Mouse (Mus musculus): ENCODE measurements around the gene Bclaf3.

Bclaf3 gene

DNA sequence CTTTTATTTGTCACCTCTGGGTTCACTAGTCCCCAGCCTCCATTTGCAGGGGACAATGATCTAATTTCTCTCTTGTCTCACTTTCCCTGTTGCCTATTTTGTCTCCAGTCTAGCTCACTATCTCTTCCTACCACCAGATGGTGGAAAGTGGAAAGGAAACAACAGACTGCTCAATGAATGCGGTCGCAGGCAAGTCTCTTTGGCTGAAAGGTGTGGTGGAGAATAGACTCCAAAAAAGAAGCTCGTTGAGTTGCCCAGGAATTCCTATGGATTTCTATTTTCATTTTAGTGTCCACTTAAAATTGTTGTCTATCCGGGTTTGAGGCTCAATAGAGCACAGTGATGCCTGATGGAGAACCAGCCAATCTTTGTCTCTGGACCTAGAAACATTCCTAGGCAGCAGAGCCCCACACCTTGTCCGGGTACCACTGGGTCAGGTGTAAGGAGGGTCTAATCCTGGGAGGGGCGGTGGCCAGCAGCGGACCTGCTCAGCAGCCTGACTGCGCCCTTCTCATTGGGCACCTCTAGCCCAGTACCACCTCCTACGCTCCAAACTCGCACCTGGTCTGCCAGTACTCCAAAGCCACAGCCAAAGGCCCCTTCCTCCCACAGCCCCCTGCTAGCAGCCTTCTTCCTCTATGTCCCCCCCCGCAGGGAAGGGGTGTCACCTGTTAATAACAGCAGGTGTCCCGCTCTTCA, 99.9 kb downstream of the Bclaf3 start:
- intact Hi-C loops (cut with DNase I): loop anchor here (2.0 to 10.0 kb wide), 3 partner anchors 126 to 336 kb away; no protein-coding TSS in a partner anchor

DNA sequence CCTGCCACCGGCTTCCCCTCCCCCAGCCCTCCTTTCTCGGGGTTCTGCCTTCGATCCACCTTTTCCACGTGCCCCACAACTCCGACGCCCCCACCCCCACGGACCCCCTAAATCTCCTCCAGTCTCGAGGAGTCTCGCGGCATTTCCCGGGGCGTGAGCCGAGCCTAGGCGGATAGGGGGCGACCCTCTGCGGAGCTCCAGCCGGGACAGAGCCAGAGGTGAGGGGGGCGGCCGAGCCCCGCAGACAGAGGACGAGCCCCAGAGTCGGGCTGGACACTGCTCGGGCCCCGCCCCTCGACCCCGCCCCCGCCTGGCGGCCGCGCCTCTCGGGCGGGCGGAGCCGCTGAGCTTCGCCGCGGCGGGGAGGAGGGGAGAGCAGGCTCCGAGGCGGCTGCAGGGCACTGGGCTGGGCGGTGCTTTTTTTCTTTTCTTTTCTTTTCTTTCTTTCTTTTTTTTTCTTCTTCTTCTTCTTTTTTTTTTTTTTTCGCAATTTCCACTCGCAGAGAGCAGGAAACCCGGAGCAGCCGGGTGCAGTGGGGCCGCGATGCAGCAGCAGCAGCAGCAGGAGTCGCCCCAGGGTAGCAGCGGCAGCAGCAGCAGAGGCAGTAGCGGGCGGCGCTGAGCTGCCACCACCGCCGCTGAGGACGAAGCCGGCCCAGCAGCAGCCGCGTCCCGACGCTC, 100.6 kb downstream of the Bclaf3 start, which contains the start of gene Sh3kbp1:
Gene Sh3kbp1 (plus strand): TSS at position 366 of the 681 bp plus-strand sequence.
- intact Hi-C loops (cut with DNase I): loop anchor here (2.0 to 10.0 kb wide), 3 partner anchors 125 to 336 kb away; no protein-coding TSS in a partner anchor

- intact Hi-C loops (cut with DNase I): loop anchor here (2.0 to 10.0 kb wide), 3 partner anchors 124 to 335 kb away; no protein-coding TSS in a partner anchor
These were observed 101.4 kb downstream of the Bclaf3 start for GRCm38 (mm10) chrX:159627588-159628566.

- intact Hi-C loops (cut with DNase I): loop anchor here (5.0 to 10.0 kb wide), 2 partner anchors 124 to 286 kb away; no protein-coding TSS in a partner anchor
These were observed 102.1 kb downstream of the Bclaf3 start for GRCm38 (mm10) chrX:159628629-159629028.

GRCm38 (mm10) chrX:159629203-159629602, 102.7 kb downstream of the Bclaf3 start:
- intact Hi-C loops (cut with DNase I): loop anchor here (5.0 to 10.0 kb wide), 2 partner anchors 123 to 286 kb away; no protein-coding TSS in a partner anchor

DNA sequence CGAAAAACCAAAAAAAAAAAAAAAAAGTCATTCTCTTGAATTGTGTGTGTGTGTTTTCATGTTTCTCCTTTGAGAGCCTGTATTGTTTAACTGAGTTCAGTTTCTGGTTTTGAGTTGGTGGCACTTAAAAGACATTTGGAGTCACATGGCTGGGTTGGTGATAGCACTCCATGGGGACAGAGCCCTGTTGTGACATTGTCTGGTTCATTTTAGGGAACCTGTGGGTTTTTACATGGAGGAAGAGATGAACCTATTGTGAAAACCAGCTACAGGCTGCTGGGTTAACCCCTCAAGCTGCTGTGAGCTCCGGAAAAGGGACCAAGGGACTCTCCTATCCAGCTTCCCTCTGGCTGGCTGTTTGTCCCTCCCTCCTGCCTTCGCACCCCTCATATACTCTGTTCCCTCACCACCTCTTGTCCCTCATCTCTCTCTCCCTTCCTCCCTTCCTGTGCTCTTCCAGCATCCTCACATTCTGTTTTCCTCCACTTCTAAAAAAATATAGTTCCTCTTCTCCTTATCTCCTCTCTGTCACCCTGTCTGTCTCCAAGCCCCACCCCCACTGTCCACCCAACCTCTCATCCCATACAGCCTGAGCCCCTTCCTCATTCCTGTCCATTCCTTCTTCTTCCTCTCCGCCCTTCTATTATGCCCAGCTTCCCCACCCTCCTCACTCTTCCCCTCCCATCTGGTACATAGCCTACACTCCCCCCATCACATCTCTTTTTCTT, 112.2 kb downstream of the Bclaf3 start:
- intact Hi-C loops (cut with DNase I): no loop called here

DNA sequence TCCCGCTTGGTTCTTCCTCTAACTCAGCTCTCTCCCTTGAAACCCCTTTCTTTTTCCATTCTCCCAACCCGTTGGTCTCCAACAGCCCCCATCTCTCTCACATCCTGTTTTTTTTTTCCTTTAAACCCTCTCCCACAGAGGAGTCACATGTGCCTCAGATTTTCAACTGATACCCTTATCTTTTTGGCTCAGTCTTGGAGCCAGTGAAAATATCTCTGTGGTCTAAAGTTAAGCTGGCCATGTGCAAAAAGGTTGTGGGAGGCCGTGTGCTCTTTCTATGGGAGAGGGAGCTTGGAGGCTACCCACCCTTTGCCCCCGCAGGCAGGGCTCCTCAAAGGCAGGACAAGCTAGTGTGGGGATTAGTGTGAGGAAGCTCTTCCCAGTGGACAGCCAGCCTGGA, 113.5 kb downstream of the Bclaf3 start:
- intact Hi-C loops (cut with DNase I): no loop called here
